Mouse (Mus musculus) left cerebral cortex, adult 11 months (tissue): ENCODE results near the gene Ascl1.

Experiments used
- DNase-seq: peaks from one replicate; pipeline ENCODE4 v3.0.0; 2022; ENCODE audit warnings: low spot score

Ascl1 gene

GRCm38 (mm10) chr10:87485721-87486620 lies 7.5 kb downstream of the Ascl1 start:
- no peak for DNase-seq

DNA sequence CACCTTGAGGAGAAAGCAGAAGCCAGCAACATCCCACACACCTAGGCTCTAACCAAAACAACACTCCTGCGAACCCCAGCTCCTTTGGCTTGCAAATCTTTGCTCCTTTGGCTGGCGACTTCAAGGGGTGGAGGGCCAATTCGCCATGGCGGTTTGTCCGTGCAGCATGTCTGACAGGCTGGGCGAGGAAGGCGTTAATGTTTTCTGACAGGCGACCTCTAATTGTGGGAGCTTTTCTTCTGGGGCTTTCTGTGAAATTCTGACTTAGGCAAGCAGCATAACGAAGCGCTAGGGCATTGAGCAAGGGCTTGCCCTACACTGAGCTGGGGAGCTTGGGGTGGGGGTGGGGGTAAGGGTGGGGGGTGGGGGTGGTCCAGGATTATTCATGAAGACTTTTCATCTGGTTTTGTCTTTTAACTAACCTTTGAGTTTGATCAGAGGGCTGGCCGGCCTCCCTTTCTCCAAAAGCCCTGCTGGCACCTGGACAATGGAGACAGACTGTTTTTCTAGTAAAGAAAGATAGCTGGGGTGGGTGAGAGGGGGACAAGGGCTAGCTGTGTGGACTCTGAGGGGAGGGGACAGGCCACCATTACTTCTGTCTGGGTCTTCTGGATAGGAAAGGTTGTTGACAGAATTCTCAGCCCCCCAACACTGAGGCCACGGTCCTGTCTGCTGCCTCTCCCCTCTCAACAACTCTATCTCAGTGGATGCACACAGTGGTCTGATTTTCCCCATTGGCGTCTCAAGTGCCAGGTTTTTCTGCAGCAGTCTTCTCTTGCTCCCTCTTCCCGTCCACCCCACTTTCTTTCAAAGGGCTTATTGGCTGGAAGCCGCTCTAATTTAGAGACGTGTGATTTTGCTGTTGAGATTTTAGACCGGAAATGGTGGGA lies 8.4 kb downstream of the Ascl1 start:
- DNase-seq = no peak

DNA sequence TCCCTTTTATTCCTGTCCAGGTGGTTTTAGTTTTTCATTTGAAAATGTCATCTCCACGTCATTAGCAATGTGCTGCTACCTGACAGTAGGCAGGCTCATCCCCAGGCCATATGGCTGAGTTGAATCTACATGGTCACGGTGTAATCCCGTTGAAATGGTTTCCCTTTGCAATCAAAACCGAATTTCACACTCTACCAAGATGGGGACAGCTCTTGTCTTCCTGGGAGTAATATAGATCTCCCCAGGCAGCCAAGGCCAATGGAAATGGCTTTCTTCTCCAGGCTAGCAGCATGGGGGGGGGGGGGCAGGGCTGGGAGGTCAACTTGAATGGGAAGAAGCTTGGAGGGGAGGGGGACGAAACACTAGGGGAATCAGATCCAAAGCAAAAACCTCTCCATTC lies 15.6 kb downstream of the Ascl1 start:
- DNase-seq = no peak

- no peak for DNase-seq
Measured at GRCm38 (mm10) chr10:87474971-87475370, 18.5 kb downstream of the Ascl1 start.

- DNase-seq = no peak
Measured at GRCm38 (mm10) chr10:87473475-87474131, 19.9 kb downstream of the Ascl1 start.

- DNase-seq = no peak
Measured at GRCm38 (mm10) chr10:87450777-87451176, 42.7 kb downstream of the Ascl1 start.

DNA sequence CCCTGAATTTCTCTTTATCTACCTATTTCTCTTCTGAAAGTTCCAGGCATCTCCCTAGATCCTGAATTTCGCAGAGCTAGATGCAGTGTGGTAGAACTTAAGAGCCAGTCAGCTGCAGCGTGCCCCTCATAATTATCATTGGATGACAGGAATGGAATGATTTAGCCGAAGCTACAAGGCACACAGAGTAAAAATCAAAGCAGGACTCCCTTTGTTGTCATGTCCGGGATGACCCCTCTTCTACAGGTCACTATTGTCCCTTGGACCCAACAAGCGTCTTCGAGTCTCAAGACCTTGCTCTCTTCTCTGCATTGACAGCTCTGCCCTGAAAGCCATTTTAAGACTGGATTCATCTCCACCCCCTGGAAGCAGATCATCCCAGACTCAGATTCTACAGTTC lies 44.1 kb downstream of the Ascl1 start:
- DNase-seq = no peak

DNA sequence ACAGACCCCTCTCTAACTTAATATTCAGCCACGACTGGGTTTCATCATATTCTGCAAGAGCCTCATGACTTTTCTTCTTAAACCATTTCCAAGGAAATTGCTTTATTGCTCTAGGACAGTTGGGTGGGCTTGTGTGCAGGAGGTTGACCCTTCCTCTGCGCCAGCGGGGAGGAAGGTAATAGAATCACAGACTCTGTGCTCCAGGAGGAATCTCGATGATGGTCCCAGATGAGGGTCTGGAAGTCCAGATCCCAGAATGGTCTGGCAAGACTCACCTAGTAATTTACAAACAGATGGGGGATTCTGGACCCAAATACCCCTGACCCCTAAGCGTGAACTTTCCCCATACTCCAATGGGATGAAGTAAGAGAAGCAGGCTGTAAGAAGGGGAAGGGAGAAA lies 45.2 kb downstream of the Ascl1 start:
- no peak for DNase-seq

GRCm38 (mm10) chr10:87447754-87448095 lies 45.7 kb downstream of the Ascl1 start:
- peak; percentile 33 for DNase-seq

- DNase-seq = peak; percentile 2
Measured at GRCm38 (mm10) chr10:87446829-87447753, 46.4 kb downstream of the Ascl1 start.

DNA sequence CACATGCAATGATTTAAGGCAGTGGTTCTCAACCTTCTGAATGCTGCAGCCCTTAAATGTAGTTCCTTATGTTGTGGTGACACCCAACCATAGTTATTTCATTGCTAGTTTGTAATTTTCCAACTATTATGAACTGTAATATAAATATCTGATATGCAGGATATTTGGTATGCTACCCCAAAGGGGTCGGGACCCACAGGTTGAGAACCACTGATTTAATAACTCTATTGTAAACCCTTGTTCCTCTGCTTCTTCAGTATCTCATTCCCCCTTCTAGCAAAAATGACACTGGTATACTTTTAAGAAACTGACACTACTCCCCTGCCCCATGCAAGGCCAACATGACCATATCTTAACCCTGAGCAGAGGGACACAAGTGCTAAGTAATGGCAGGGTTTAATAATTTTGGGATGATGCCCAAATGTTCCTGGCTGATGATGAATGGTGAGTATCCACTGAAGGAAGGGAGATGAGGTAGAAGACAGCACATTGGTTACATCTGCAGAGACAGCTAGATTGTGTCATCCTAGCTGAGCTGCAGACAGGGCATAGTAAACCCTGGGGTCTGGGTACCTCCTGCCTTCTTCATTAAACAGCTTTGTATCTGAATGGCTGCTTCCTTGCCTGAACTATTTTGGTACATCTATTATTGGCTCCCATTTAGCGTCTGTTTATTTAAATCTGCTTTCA lies 47.2 kb downstream of the Ascl1 start:
- DNase-seq = no peak
